Mouse (Mus musculus): ENCODE results near the gene Aqp5. TPM values are rescaled to one million over a fixed set of nuclear protein-coding genes. Genes with fewer than 3 reads are reported as not detected.

The Aqp5 gene
- polyA plus RNA-seq, 1 experiment from 2014 or later, result not detected

- DNase-seq (ENCODE audit: low spot score) (no peak), ATAC-seq (replicated peaks; ENCODE audit: insufficient number of reproducible peaks, low FRiP score, low TSS enrichment, low read depth) (no peak)
- Histone ChIP-seq H3K4me2 (ENCODE audit: low read depth, low read length) (no peak overlapping the region), H3K27me3 (ENCODE audit: control insufficient read depth, insufficient read depth, low read length) (peaks cover under 1% of the 10 kb centered on the region; the same call in 1 of the 2 replicates), H3K9me3 (replicated peaks; ENCODE audit: control insufficient read depth, low read length) (no peaks in the 10 kb centered on the region), H3K4me3 (ENCODE audit: low read depth, low read length) (no peak overlapping the region), H3K4me1 (ENCODE audit: control insufficient read depth, insufficient read depth, low read length) (no peaks in the 10 kb centered on the region), H3K36me3 (replicated peaks; ENCODE audit: control insufficient read depth, insufficient read depth, low read depth, low read length) (peaks cover 5% of the 10 kb centered on the region), H3K27ac (replicated peaks; ENCODE audit: low read depth, low read length) (no peak overlapping the region), H3K9ac (replicated peaks; ENCODE audit: low read length) (no peak overlapping the region)
- WGBS, result 89% methylated on average over 4 of the region's 4 CpGs
These were observed 29.2 kb downstream of the Aqp5 start for GRCm38 (mm10) chr15:99619821-99620220.

- DNase-seq (ENCODE audit: low spot score) (no peak), ATAC-seq (replicated peaks; ENCODE audit: insufficient number of reproducible peaks, low FRiP score, low TSS enrichment, low read depth) (no peak)
- Histone ChIP-seq H3K27me3 (ENCODE audit: control insufficient read depth, insufficient read depth, low read length) (no peaks in the 10 kb centered on the region), H3K4me2 (ENCODE audit: low read depth, low read length) (no peak overlapping the region), H3K9ac (replicated peaks; ENCODE audit: low read length) (no peak overlapping the region), H3K9me3 (replicated peaks; ENCODE audit: control insufficient read depth, low read length) (no peaks in the 10 kb centered on the region), H3K36me3 (replicated peaks; ENCODE audit: control insufficient read depth, insufficient read depth, low read depth, low read length) (peaks cover 11% of the 10 kb centered on the region), H3K27ac (replicated peaks; ENCODE audit: low read depth, low read length) (no peak overlapping the region), H3K4me3 (ENCODE audit: low read depth, low read length) (no peak overlapping the region), H3K4me1 (ENCODE audit: control insufficient read depth, insufficient read depth, low read length) (no peaks in the 10 kb centered on the region)
- WGBS, result 93% methylated on average over 11 of the region's 11 CpGs
These were observed 31.5 kb downstream of the Aqp5 start for GRCm38 (mm10) chr15:99622063-99622462.

- peaks cover 36% of the 10 kb centered on the region for H3K36me3 ChIP-seq (replicated peaks; ENCODE audit: control insufficient read depth, insufficient read depth, low read depth, low read length)
- H3K27me3 ChIP-seq (ENCODE audit: control insufficient read depth, insufficient read depth, low read length), result no peaks in the 10 kb centered on the region
- no peak overlapping the region for H3K4me2 ChIP-seq (ENCODE audit: low read depth, low read length)
- ATAC-seq (replicated peaks; ENCODE audit: insufficient number of reproducible peaks, low FRiP score, low TSS enrichment, low read depth) (no peak), DNase-seq (ENCODE audit: low spot score) (no peak)
- no peaks in the 10 kb centered on the region for H3K4me1 ChIP-seq (ENCODE audit: control insufficient read depth, insufficient read depth, low read length)
- no peak overlapping the region for H3K4me3 ChIP-seq (ENCODE audit: low read depth, low read length)
- no peak overlapping the region for H3K9ac ChIP-seq (replicated peaks; ENCODE audit: low read length)
- H3K9me3 ChIP-seq (replicated peaks; ENCODE audit: control insufficient read depth, low read length), result no peaks in the 10 kb centered on the region
- H3K27ac ChIP-seq (replicated peaks; ENCODE audit: low read depth, low read length), result no peak overlapping the region
These were observed 41.0 kb downstream of the Aqp5 start for GRCm38 (mm10) chr15:99631618-99632017.

- H3K9me3 ChIP-seq (replicated peaks; ENCODE audit: control insufficient read depth, low read length), result no peaks in the 10 kb centered on the region
- H3K9ac ChIP-seq (replicated peaks; ENCODE audit: low read length), result no peak overlapping the region
- no peak overlapping the region for H3K4me3 ChIP-seq (ENCODE audit: low read depth, low read length)
- ATAC-seq (replicated peaks; ENCODE audit: insufficient number of reproducible peaks, low FRiP score, low TSS enrichment, low read depth), result no peak
- no peak overlapping the region for H3K4me2 ChIP-seq (ENCODE audit: low read depth, low read length)
- H3K27ac ChIP-seq (replicated peaks; ENCODE audit: low read depth, low read length), result no peak overlapping the region
- no peaks in the 10 kb centered on the region for H3K27me3 ChIP-seq (ENCODE audit: control insufficient read depth, insufficient read depth, low read length)
- peaks cover 33% of the 10 kb centered on the region for H3K36me3 ChIP-seq (replicated peaks; ENCODE audit: control insufficient read depth, insufficient read depth, low read depth, low read length)
- WGBS, result 96% methylated on average over 7 of the region's 7 CpGs
- H3K4me1 ChIP-seq (ENCODE audit: control insufficient read depth, insufficient read depth, low read length), result no peaks in the 10 kb centered on the region
- DNase-seq (ENCODE audit: low spot score), result no peak
These were observed 44.1 kb downstream of the Aqp5 start for GRCm38 (mm10) chr15:99634702-99635101.

GRCm38 (mm10) chr15:99637405-99638123, 47.0 kb downstream of the Aqp5 start:
- WGBS, result 79% methylated on average over 12 of the region's 12 CpGs
- DNase-seq (ENCODE audit: low spot score), result no peak
- Histone ChIP-seq H3K9ac (replicated peaks; ENCODE audit: low read length) (no peak overlapping the region), H3K27ac (replicated peaks; ENCODE audit: low read depth, low read length) (no peak overlapping the region), H3K4me3 (ENCODE audit: low read depth, low read length) (no peak overlapping the region), H3K27me3 (ENCODE audit: control insufficient read depth, insufficient read depth, low read length) (no peaks in the 10 kb centered on the region), H3K4me1 (ENCODE audit: control insufficient read depth, insufficient read depth, low read length) (no peaks in the 10 kb centered on the region), H3K9me3 (replicated peaks; ENCODE audit: control insufficient read depth, low read length) (no peaks in the 10 kb centered on the region), H3K4me2 (ENCODE audit: low read depth, low read length) (no peak overlapping the region), H3K36me3 (replicated peaks; ENCODE audit: control insufficient read depth, insufficient read depth, low read depth, low read length) (peaks cover 14% of the 10 kb centered on the region)
- ATAC-seq (replicated peaks; ENCODE audit: insufficient number of reproducible peaks, low FRiP score, low TSS enrichment, low read depth), result no peak

- H3K9ac ChIP-seq (replicated peaks; ENCODE audit: low read length), result no peak overlapping the region
- DNase-seq (ENCODE audit: low spot score) (no peak), ATAC-seq (replicated peaks; ENCODE audit: insufficient number of reproducible peaks, low FRiP score, low TSS enrichment, low read depth) (no peak)
- H3K27ac ChIP-seq (replicated peaks; ENCODE audit: low read depth, low read length), result no peak overlapping the region
- no peak overlapping the region for H3K4me3 ChIP-seq (ENCODE audit: low read depth, low read length)
- WGBS, result 88% methylated on average over 5 of the region's 5 CpGs
- H3K27me3 ChIP-seq (ENCODE audit: control insufficient read depth, insufficient read depth, low read length), result no peaks in the 10 kb centered on the region
- H3K4me2 ChIP-seq (ENCODE audit: low read depth, low read length), result no peak overlapping the region
- H3K36me3 ChIP-seq (replicated peaks; ENCODE audit: control insufficient read depth, insufficient read depth, low read depth, low read length), result peaks cover 13% of the 10 kb centered on the region
- no peaks in the 10 kb centered on the region for H3K9me3 ChIP-seq (replicated peaks; ENCODE audit: control insufficient read depth, low read length)
- H3K4me1 ChIP-seq (ENCODE audit: control insufficient read depth, insufficient read depth, low read length), result no peaks in the 10 kb centered on the region
These were observed 47.5 kb downstream of the Aqp5 start for GRCm38 (mm10) chr15:99638124-99638485.

- H3K36me3 ChIP-seq (replicated peaks; ENCODE audit: control insufficient read depth, insufficient read depth, low read depth, low read length), result peaks cover 2% of the 10 kb centered on the region; the same call in 1 of the 2 replicates
- no peak for ATAC-seq (replicated peaks; ENCODE audit: insufficient number of reproducible peaks, low FRiP score, low TSS enrichment, low read depth)
- 75% methylated on average over 6 of the region's 6 CpGs for WGBS
- no peaks in the 10 kb centered on the region; the same call in 1 of the 2 replicates for H3K4me1 ChIP-seq (ENCODE audit: control insufficient read depth, insufficient read depth, low read length)
- no peak overlapping the region for H3K27ac ChIP-seq (replicated peaks; ENCODE audit: low read depth, low read length)
- no peaks in the 10 kb centered on the region for H3K27me3 ChIP-seq (ENCODE audit: control insufficient read depth, insufficient read depth, low read length)
- no peak for DNase-seq (ENCODE audit: low spot score)
- H3K9me3 ChIP-seq (replicated peaks; ENCODE audit: control insufficient read depth, low read length), result no peaks in the 10 kb centered on the region
- H3K9ac ChIP-seq (replicated peaks; ENCODE audit: low read length), result no peak overlapping the region
- H3K4me3 ChIP-seq (ENCODE audit: low read depth, low read length), result no peak overlapping the region
- H3K4me2 ChIP-seq (ENCODE audit: low read depth, low read length), result no peak overlapping the region
These were observed 52.0 kb downstream of the Aqp5 start for GRCm38 (mm10) chr15:99642622-99643021.

GRCm38 (mm10) chr15:99643832-99644231, 53.2 kb downstream of the Aqp5 start:
- Histone ChIP-seq H3K4me3 (ENCODE audit: low read depth, low read length) (no peak overlapping the region), H3K9me3 (replicated peaks; ENCODE audit: control insufficient read depth, low read length) (no peaks in the 10 kb centered on the region), H3K4me1 (ENCODE audit: control insufficient read depth, insufficient read depth, low read length) (no peaks in the 10 kb centered on the region; the same call in none of the 2 replicates), H3K27me3 (ENCODE audit: control insufficient read depth, insufficient read depth, low read length) (no peaks in the 10 kb centered on the region), H3K4me2 (ENCODE audit: low read depth, low read length) (no peak overlapping the region), H3K36me3 (replicated peaks; ENCODE audit: control insufficient read depth, insufficient read depth, low read depth, low read length) (peaks cover 2% of the 10 kb centered on the region; the same call in 1 of the 2 replicates), H3K27ac (replicated peaks; ENCODE audit: low read depth, low read length) (no peak overlapping the region), H3K9ac (replicated peaks; ENCODE audit: low read length) (no peak overlapping the region)
- no peak for DNase-seq (ENCODE audit: low spot score)
- 85% methylated on average over 10 of the region's 10 CpGs for WGBS
- no peak for ATAC-seq (replicated peaks; ENCODE audit: insufficient number of reproducible peaks, low FRiP score, low TSS enrichment, low read depth)

All from embryonic facial prominence, embryonic 11.5 days (tissue).